Mouse (Mus musculus) embryonic facial prominence, embryonic 10.5 days (tissue): ENCODE results near the gene Nr4a3. TPM values are rescaled to one million over a fixed set of nuclear protein-coding genes. Genes with fewer than 3 reads are reported as not detected.

Source experiments
- DNase-seq: peaks from one replicate; pipeline ENCODE4 v3.0.0-alpha.2; 2017; ENCODE audit warnings: low spot score
- H3K27ac ChIP-seq: fragments of 300-500 bp; sonication (generic); replicated peaks from 2 replicates; pipeline ENCODE4 v1.5.1; 2016; ENCODE audit warnings: mild to moderate bottlenecking
- H3K27me3 ChIP-seq: fragments of 300-500 bp; sonication (generic); replicated peaks from 2 replicates; pipeline ENCODE4 v1.6.1; 2016; ENCODE audit warnings: low read depth, mild to moderate bottlenecking; ENCODE audit not compliant: poor library complexity, severe bottlenecking
- H3K36me3 ChIP-seq: fragments of 300-500 bp; sonication (generic); replicated peaks from 2 replicates; pipeline ENCODE4 v1.6.1; 2016; ENCODE audit warnings: mild to moderate bottlenecking, moderate library complexity
- H3K4me1 ChIP-seq: fragments of 300-500 bp; sonication (generic); 2 replicates; pipeline ENCODE4 v1.6.1; 2016
- H3K4me3 ChIP-seq: fragments of 300-500 bp; sonication (generic); 2 replicates; pipeline ENCODE4 v1.5.1; 2016; ENCODE audit warnings: mild to moderate bottlenecking, moderate library complexity
- H3K9me3 ChIP-seq: fragments of 300-500 bp; sonication (generic); 2 replicates; pipeline ENCODE4 v1.6.1; 2016; ENCODE audit warnings: mild to moderate bottlenecking
- WGBS: fragments of 180-500 bp; shearing (Covaris S2); methylation state at CpG from one replicate; pipeline ENCODE4 v1.1.7; 2016; 5-methylcytosine and 5-hydroxymethylcytosine counted together
- polyA plus RNA-seq: library from polyadenylated mRNA; unstranded; fragments of >200 nt; fragmentation: Nextera tagmentation; extraction: Ambion mirVana; gene quantifications from 2 replicates; pipeline ENCODE4 v1.2.1, GENCODE M21; 2016

Nr4a3 gene
- polyA plus RNA-seq, 1 experiment from 2014 or later = 0.17 TPM

- WGBS = under 1% methylated on average over 11 of the region's 11 CpGs
- H3K4me1 ChIP-seq = peaks cover 53% of the 10 kb centered on the region
- no peaks in the 10 kb centered on the region for H3K36me3 ChIP-seq
- peak overlapping the region; percentile 78 for H3K4me3 ChIP-seq
- DNase-seq = no peak
- no peaks in the 10 kb centered on the region for H3K9me3 ChIP-seq
- peaks cover 47% of the 10 kb centered on the region for H3K27me3 ChIP-seq
- H3K27ac ChIP-seq = 0 out of 2 replicates have a peak overlapping the region, but pooled peaks have one; percentile 83
Measured at GRCm38 (mm10) chr4:48044141-48044490, 837 bp upstream of the Nr4a3 start.

GRCm38 (mm10) chr4:48045281-48045720 lies 348 bp downstream of the Nr4a3 start:
- Histone ChIP-seq H3K9me3 (no peaks in the 10 kb centered on the region), H3K27me3 (peaks cover 52% of the 10 kb centered on the region), H3K36me3 (no peaks in the 10 kb centered on the region), H3K27ac (peak overlapping the region; percentile 83), H3K4me3 (peak overlapping the region; percentile 78), H3K4me1 (peaks cover 53% of the 10 kb centered on the region)
- no peak for DNase-seq
- WGBS = under 1% methylated on average over 42 of the region's 42 CpGs

- H3K27ac ChIP-seq = peak overlapping the region; percentile 83
- under 1% methylated on average over 39 of the region's 39 CpGs for WGBS
Measured at GRCm38 (mm10) chr4:48045721-48046460, 938 bp downstream of the Nr4a3 start.

GRCm38 (mm10) chr4:48046461-48046901 lies 1.5 kb downstream of the Nr4a3 start:
- Histone ChIP-seq H3K9me3 (no peaks in the 10 kb centered on the region), H3K4me1 (peaks cover 59% of the 10 kb centered on the region), H3K27me3 (peaks cover 64% of the 10 kb centered on the region), H3K4me3 (peak overlapping the region; percentile 78), H3K27ac (no peak overlapping the region; the same call in 1 of the 2 replicates), H3K36me3 (no peaks in the 10 kb centered on the region)
- under 1% methylated on average over 20 of the region's 20 CpGs for WGBS
- peak; percentile 50 for DNase-seq

More at GRCm38 (mm10) chr4:48045721-48046460, 938 bp downstream of the Nr4a3 start:
- peaks cover 53% of the 10 kb centered on the region for H3K4me1 ChIP-seq
- peak; percentile 80 for DNase-seq
- no peaks in the 10 kb centered on the region for H3K9me3 ChIP-seq
- H3K4me3 ChIP-seq = peak overlapping the region; percentile 78
- peaks cover 58% of the 10 kb centered on the region for H3K27me3 ChIP-seq
- no peaks in the 10 kb centered on the region for H3K36me3 ChIP-seq

GRCm38 (mm10) chr4:48047136-48047765 lies 2.3 kb downstream of the Nr4a3 start:
- under 1% methylated on average over 33 of the region's 33 CpGs for WGBS
- H3K36me3 ChIP-seq = no peaks in the 10 kb centered on the region
- peaks cover 66% of the 10 kb centered on the region for H3K4me1 ChIP-seq
- no peak overlapping the region; the same call in 1 of the 2 replicates for H3K27ac ChIP-seq
- H3K4me3 ChIP-seq = peak overlapping the region; percentile 78
- DNase-seq = peak; percentile 58
- H3K9me3 ChIP-seq = no peaks in the 10 kb centered on the region
- peaks cover 72% of the 10 kb centered on the region for H3K27me3 ChIP-seq

- Histone ChIP-seq H3K4me3 (peak overlapping the region; percentile 78), H3K27ac (peak overlapping the region; percentile 36; the same call in 1 of the 2 replicates), H3K4me1 (peaks cover 66% of the 10 kb centered on the region), H3K36me3 (no peaks in the 10 kb centered on the region), H3K27me3 (peaks cover 78% of the 10 kb centered on the region), H3K9me3 (no peaks in the 10 kb centered on the region)
- DNase-seq = peak; percentile 68
- under 1% methylated on average over 30 of the region's 30 CpGs for WGBS
Measured at GRCm38 (mm10) chr4:48047766-48048371, 2.9 kb downstream of the Nr4a3 start.

GRCm38 (mm10) chr4:48048456-48049315 lies 3.7 kb downstream of the Nr4a3 start:
- peak overlapping the region; percentile 78 for H3K4me3 ChIP-seq
- H3K4me1 ChIP-seq = peaks cover 65% of the 10 kb centered on the region
- no peaks in the 10 kb centered on the region for H3K9me3 ChIP-seq
- no peak overlapping the region for H3K27ac ChIP-seq
- H3K36me3 ChIP-seq = no peaks in the 10 kb centered on the region
- peak; percentile 57 for DNase-seq
- peaks cover 86% of the 10 kb centered on the region for H3K27me3 ChIP-seq
- under 1% methylated on average over 35 of the region's 35 CpGs for WGBS

GRCm38 (mm10) chr4:48050020-48050419 lies 5.1 kb downstream of the Nr4a3 start:
- H3K9me3 ChIP-seq = no peaks in the 10 kb centered on the region
- 49% methylated on average over 3 of the region's 3 CpGs for WGBS
- H3K27me3 ChIP-seq = peaks cover 97% of the 10 kb centered on the region

GRCm38 (mm10) chr4:48050442-48050841 lies 5.5 kb downstream of the Nr4a3 start:
- no peaks in the 10 kb centered on the region for H3K36me3 ChIP-seq
- DNase-seq = no peak
- peaks cover 49% of the 10 kb centered on the region for H3K4me1 ChIP-seq
- H3K9me3 ChIP-seq = no peaks in the 10 kb centered on the region
- H3K4me3 ChIP-seq = no peak overlapping the region
- H3K27ac ChIP-seq = no peak overlapping the region
- 36% methylated on average over 5 of the region's 5 CpGs for WGBS
- H3K27me3 ChIP-seq = peaks cover 95% of the 10 kb centered on the region

More at GRCm38 (mm10) chr4:48050020-48050419, 5.1 kb downstream of the Nr4a3 start:
- Histone ChIP-seq H3K4me1 (peaks cover 53% of the 10 kb centered on the region), H3K4me3 (no peak overlapping the region), H3K27ac (no peak overlapping the region), H3K36me3 (no peaks in the 10 kb centered on the region)
- DNase-seq = no peak

GRCm38 (mm10) chr4:48051086-48051673 lies 6.2 kb downstream of the Nr4a3 start:
- peaks cover 42% of the 10 kb centered on the region for H3K4me1 ChIP-seq
- peak overlapping the region; percentile 59 for H3K4me3 ChIP-seq
- no peaks in the 10 kb centered on the region for H3K36me3 ChIP-seq
- no peaks in the 10 kb centered on the region for H3K9me3 ChIP-seq
- no peak for DNase-seq
- H3K27me3 ChIP-seq = peaks cover 94% of the 10 kb centered on the region
- H3K27ac ChIP-seq = no peak overlapping the region
- 15% methylated on average over 19 of the region's 19 CpGs for WGBS

- Histone ChIP-seq H3K4me1 (peaks cover 37% of the 10 kb centered on the region), H3K36me3 (no peaks in the 10 kb centered on the region), H3K27me3 (peaks cover 94% of the 10 kb centered on the region), H3K4me3 (peak overlapping the region; percentile 59), H3K27ac (peak overlapping the region; percentile 40; the same call in 1 of the 2 replicates), H3K9me3 (no peaks in the 10 kb centered on the region)
- DNase-seq = peak; percentile 54
- under 1% methylated on average over 37 of the region's 37 CpGs for WGBS
Measured at GRCm38 (mm10) chr4:48051674-48052121, 6.7 kb downstream of the Nr4a3 start.
